Mouse (Mus musculus) NIH3T3 (cell line): Measurements from ENCODE around the gene Trafd1.
"Not testable (repeated sequence)": the region's sequence is repeated elsewhere in the genome, so short reads cannot be mapped to it uniquely, and the experiment has no call there.

Experiments
- DNase-seq: peaks from one replicate; pipeline ENCODE4 v3.0.0-alpha.2; 2012; ENCODE audit warnings: low read depth

The Trafd1 gene

DNA sequence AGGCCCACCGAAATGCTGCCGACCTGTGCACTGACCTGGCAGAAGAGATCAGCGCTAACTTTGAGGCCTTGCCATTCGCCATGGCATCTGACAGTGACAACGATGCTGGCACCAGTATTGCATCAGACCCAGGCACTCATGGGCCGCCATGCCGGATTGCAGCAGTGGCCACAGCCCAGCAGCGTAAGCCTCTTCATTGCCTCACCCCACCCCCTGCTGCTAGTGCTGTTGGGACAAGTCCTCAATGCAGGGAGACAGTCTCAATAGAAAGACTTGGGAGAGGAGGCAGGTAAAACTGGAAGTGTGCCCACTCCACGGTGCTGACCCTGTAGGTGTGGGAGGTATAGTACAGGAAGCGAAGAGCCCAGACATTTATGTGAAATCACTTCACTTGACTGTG, 53.7 kb downstream of the Trafd1 start:
- no peak for DNase-seq

GRCm38 (mm10) chr5:121330154-121330816, 55.1 kb downstream of the Trafd1 start:
- DNase-seq = not testable (repeated sequence)

DNA sequence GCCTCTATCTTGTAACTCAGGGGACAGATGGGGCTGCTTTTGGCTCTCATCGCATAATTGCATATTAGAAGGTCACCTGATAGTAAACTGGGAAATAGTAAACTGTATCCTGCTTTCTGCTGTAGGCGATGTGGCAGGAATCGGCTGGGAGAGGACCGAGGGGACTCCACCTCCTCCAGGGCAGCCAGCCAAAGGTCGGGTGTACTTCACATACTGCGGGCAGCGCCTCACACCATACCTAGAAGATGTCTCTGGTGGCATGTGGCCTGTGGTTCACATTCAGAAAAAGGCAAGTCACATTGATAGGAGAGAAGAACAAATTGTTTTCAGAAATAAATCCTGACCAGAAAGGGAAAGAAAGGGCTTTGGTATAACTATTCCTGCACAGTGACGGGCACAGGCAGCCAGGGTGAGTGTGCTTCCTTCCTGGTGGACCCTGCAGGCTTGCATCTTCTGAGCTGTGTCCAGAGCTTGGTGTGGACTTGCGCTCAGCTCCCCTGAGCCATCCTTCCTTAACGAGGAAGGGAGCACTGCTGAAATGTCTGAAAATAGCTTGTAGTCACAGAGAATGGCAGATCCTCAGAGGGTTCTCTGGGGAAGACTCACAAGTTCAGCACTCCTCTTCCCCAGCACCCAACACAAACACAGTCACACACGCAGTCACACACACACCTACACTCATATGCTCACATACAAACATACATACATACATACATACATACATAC, 55.9 kb downstream of the Trafd1 start:
- DNase-seq = no peak

GRCm38 (mm10) chr5:121326079-121326805, 59.2 kb downstream of the Trafd1 start:
- no peak for DNase-seq
